Mouse (Mus musculus): ENCODE measurements around the gene Cdkal1.

- TF ChIP-seq CTCF (IDR thresholded peaks at IDR 0.05; ENCODE audit: low read depth) (no peak), EP300 (IDR thresholded peaks at IDR 0.05; ENCODE audit: low read depth) (no peak)
Observed at GRCm38 (mm10) chr13:29149404-29149803, 706.1 kb downstream of the Cdkal1 start.

Data from liver, embryonic 14.5 days (tissue).